Mouse (Mus musculus) hindbrain, embryonic 14.5 days (tissue): ENCODE data around the gene Cyp17a1. TPM values are rescaled to one million over a fixed set of nuclear protein-coding genes. Genes with fewer than 3 reads are reported as not detected.

ENCODE experiments used
- ATAC-seq: fragments of 200-750 bp; cut with Nextera tagmentation; 2 replicates; pipeline ENCODE4 v1.8.0; 2017; ENCODE audit warnings: moderate number of reproducible peaks, mild to moderate bottlenecking, moderate TSS enrichment, moderate library complexity; ENCODE audit not compliant: low FRiP score
- DNase-seq: peaks from one replicate; pipeline ENCODE4 v3.0.0-alpha.2; 2015; ENCODE audit warnings: low spot score
- H3K27ac ChIP-seq: fragments of 300-500 bp; sonication (generic); 2 replicates; pipeline ENCODE4 v1.5.1; 2014; ENCODE audit warnings: mild to moderate bottlenecking, moderate library complexity
- H3K27me3 ChIP-seq: fragments of 300-500 bp; sonication (generic); 2 replicates; pipeline ENCODE4 v1.6.1; 2014; ENCODE audit warnings: mild to moderate bottlenecking, low read length, mixed read lengths; ENCODE audit not compliant: control insufficient read depth, insufficient read depth
- H3K36me3 ChIP-seq: fragments of 300-500 bp; sonication (generic); replicated peaks from 2 replicates; pipeline ENCODE4 v1.6.1; 2014; ENCODE audit not compliant: control insufficient read depth, insufficient read depth
- H3K4me1 ChIP-seq: fragments of 300-500 bp; sonication (generic); replicated peaks from 2 replicates; pipeline ENCODE4 v1.6.1; 2014; ENCODE audit warnings: antibody characterized with exemption, low read length, mixed read lengths; ENCODE audit not compliant: control insufficient read depth, insufficient read depth
- H3K4me2 ChIP-seq: fragments of 300-500 bp; sonication (generic); replicated peaks from 2 replicates; pipeline ENCODE4 v1.6.1; 2014; ENCODE audit warnings: mild to moderate bottlenecking, moderate library complexity
- H3K4me3 ChIP-seq: fragments of 300-500 bp; sonication (generic); replicated peaks from 2 replicates; pipeline ENCODE4 v1.5.1; 2014; ENCODE audit warnings: mild to moderate bottlenecking, low read length
- H3K9ac ChIP-seq: fragments of 300-500 bp; sonication (generic); 2 replicates; pipeline ENCODE4 v1.6.1; 2014
- H3K9me3 ChIP-seq: fragments of 300-500 bp; sonication (generic); 2 replicates; pipeline ENCODE4 v1.6.1; 2016; ENCODE audit warnings: low read length; ENCODE audit not compliant: control insufficient read depth
- WGBS: fragments of 180-500 bp; shearing (Covaris S2); extraction: QIAGEN DNeasy Blood & Tissue Kit; methylation state at CpG from one replicate; pipeline ENCODE4 v1.1.7; 2014; 5-methylcytosine and 5-hydroxymethylcytosine counted together
- polyA plus RNA-seq: library from polyadenylated mRNA; unstranded; fragments of >200 nt; fragmentation: Nextera tagmentation; extraction: Ambion mirVana; gene quantifications from 2 replicates; pipeline ENCODE4 v1.2.1, GENCODE M21; 2014

The Cyp17a1 gene
- polyA plus RNA-seq, 1 experiment from 2014 or later = not detected

- WGBS = 92% methylated on average over 9 of the region's 9 CpGs
- ATAC-seq (no peak), DNase-seq (no peak)
- H3K27ac ChIP-seq = no peak overlapping the region
- H3K9ac ChIP-seq = no peak overlapping the region
- H3K4me1 ChIP-seq = no peaks in the 10 kb centered on the region
- no peak overlapping the region for H3K4me3 ChIP-seq
- no peaks in the 10 kb centered on the region for H3K27me3 ChIP-seq
- H3K4me2 ChIP-seq = no peak overlapping the region
- peaks cover 18% of the 10 kb centered on the region for H3K36me3 ChIP-seq
- H3K9me3 ChIP-seq = no peaks in the 10 kb centered on the region
Observed at GRCm38 (mm10) chr19:46701156-46701555, 28.2 kb upstream of the Cyp17a1 start.

GRCm38 (mm10) chr19:46699011-46699481, 26.1 kb upstream of the Cyp17a1 start:
- Histone ChIP-seq H3K9ac (no peak overlapping the region), H3K36me3 (peaks cover 18% of the 10 kb centered on the region), H3K4me1 (no peaks in the 10 kb centered on the region), H3K4me2 (no peak overlapping the region), H3K27ac (no peak overlapping the region), H3K27me3 (no peaks in the 10 kb centered on the region), H3K4me3 (no peak overlapping the region), H3K9me3 (no peaks in the 10 kb centered on the region)
- 76% methylated on average over 10 of the region's 10 CpGs for WGBS
- DNase-seq (no peak), ATAC-seq (no peak)

DNA sequence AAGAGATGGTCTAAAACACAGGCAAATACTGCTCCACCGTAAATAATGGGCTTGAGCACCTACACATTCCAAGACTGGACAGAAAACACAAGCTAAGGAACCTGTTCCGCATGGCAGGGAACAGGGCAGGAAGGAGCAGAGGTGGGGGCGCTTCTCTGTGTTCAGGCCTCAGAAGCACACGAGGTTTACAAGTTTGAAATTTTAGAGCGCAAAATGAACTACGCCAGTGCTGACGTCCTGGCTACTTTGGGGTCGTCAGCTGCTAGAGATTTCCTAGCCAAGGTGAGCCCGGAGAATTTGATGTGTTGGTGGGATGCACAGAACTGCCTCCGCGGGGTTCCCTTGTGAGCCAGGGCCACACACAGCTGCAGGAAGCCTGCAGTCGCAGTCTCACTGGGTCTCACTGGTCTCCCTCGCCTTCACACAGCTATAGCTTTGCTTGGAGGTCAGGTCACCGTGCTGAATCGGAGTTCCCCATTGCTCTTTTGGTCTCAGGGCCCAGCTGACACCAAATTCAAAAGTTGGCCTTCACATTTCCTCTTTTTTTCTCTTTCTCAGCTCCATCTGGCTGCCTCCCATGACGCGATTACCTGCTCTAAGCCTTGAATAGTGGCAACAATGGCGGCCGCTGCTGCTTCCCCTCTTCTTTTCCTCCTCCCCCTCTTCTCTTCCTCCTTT, 25.0 kb upstream of the Cyp17a1 start:
- Histone ChIP-seq H3K27me3 (no peaks in the 10 kb centered on the region), H3K4me2 (no peak overlapping the region), H3K4me1 (no peaks in the 10 kb centered on the region), H3K9ac (no peak overlapping the region), H3K36me3 (peaks cover 18% of the 10 kb centered on the region), H3K27ac (no peak overlapping the region), H3K4me3 (no peak overlapping the region), H3K9me3 (no peaks in the 10 kb centered on the region)
- DNase-seq (no peak), ATAC-seq (no peak)
- 57% methylated on average over 19 of the region's 19 CpGs for WGBS

GRCm38 (mm10) chr19:46696943-46697342, 24.0 kb upstream of the Cyp17a1 start:
- no peak overlapping the region for H3K27ac ChIP-seq
- H3K4me3 ChIP-seq = no peak overlapping the region
- H3K9ac ChIP-seq = no peak overlapping the region
- no peaks in the 10 kb centered on the region for H3K9me3 ChIP-seq
- H3K4me2 ChIP-seq = no peak overlapping the region
- 88% methylated on average over 7 of the region's 7 CpGs for WGBS
- DNase-seq = no peak
- H3K36me3 ChIP-seq = peaks cover 15% of the 10 kb centered on the region
- H3K27me3 ChIP-seq = no peaks in the 10 kb centered on the region
- no peaks in the 10 kb centered on the region for H3K4me1 ChIP-seq
- no peak for ATAC-seq

DNA sequence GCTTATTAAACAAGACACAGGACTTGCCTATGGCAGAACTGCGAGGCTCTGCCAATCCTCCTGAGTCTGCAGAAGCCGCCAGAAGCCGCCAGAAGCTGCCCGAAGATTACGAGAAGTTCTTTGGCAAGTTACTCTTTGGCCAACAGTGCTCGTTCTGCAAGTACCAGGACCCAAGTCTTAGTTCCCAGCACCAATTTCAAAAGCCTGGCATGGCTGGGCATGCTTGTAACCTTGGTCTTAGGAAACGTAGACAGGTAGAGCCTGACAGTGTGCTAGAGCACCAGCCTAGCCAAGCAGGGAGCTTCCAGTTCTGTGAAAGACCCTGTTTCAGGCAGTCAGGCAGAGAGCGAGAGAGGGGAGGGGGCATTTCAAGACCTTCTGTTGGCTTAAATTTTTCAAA, 23.5 kb upstream of the Cyp17a1 start:
- no peak for ATAC-seq
- Histone ChIP-seq H3K36me3 (peaks cover 14% of the 10 kb centered on the region), H3K4me1 (no peaks in the 10 kb centered on the region), H3K27me3 (no peaks in the 10 kb centered on the region), H3K9ac (no peak overlapping the region), H3K4me2 (no peak overlapping the region), H3K9me3 (no peaks in the 10 kb centered on the region), H3K4me3 (no peak overlapping the region), H3K27ac (no peak overlapping the region)
- DNase-seq = no peak
- 95% methylated on average over 8 of the region's 8 CpGs for WGBS

GRCm38 (mm10) chr19:46693146-46693545, 20.2 kb upstream of the Cyp17a1 start:
- H3K36me3 ChIP-seq = no peaks in the 10 kb centered on the region
- H3K4me3 ChIP-seq = no peak overlapping the region
- no peak overlapping the region for H3K9ac ChIP-seq
- WGBS = 87% methylated on average over 4 of the region's 4 CpGs
- H3K4me1 ChIP-seq = peaks cover 10% of the 10 kb centered on the region
- H3K27ac ChIP-seq = no peak overlapping the region
- H3K9me3 ChIP-seq = no peaks in the 10 kb centered on the region
- H3K27me3 ChIP-seq = no peaks in the 10 kb centered on the region
- ATAC-seq (no peak), DNase-seq (no peak)
- H3K4me2 ChIP-seq = no peak overlapping the region

- H3K4me2 ChIP-seq = peak overlapping the region; percentile 52
- no peak overlapping the region for H3K9ac ChIP-seq
- ATAC-seq = no peak
- 89% methylated on average over 2 of the region's 2 CpGs for WGBS
- H3K9me3 ChIP-seq = no peaks in the 10 kb centered on the region
- peaks cover 10% of the 10 kb centered on the region for H3K4me1 ChIP-seq
- no peak for DNase-seq
- no peak overlapping the region for H3K4me3 ChIP-seq
- H3K27me3 ChIP-seq = no peaks in the 10 kb centered on the region
- peak overlapping the region; percentile 84; the same call in 1 of the 2 replicates for H3K27ac ChIP-seq
- H3K36me3 ChIP-seq = no peaks in the 10 kb centered on the region
Observed at GRCm38 (mm10) chr19:46691078-46691477, 18.1 kb upstream of the Cyp17a1 start.

GRCm38 (mm10) chr19:46690387-46690786, 17.4 kb upstream of the Cyp17a1 start:
- peak overlapping the region; percentile 84 for H3K27ac ChIP-seq
- no peaks in the 10 kb centered on the region for H3K27me3 ChIP-seq
- no peaks in the 10 kb centered on the region for H3K36me3 ChIP-seq
- H3K4me1 ChIP-seq = peaks cover 10% of the 10 kb centered on the region
- DNase-seq (peak; percentile 40), ATAC-seq (peak; percentile 43; the same call in 1 of the 2 replicates)
- peak overlapping the region; percentile 81 for H3K9ac ChIP-seq
- H3K4me3 ChIP-seq = peak overlapping the region; percentile 57
- WGBS = 68% methylated on average over 11 of the region's 11 CpGs
- peak overlapping the region; percentile 52 for H3K4me2 ChIP-seq
- H3K9me3 ChIP-seq = no peaks in the 10 kb centered on the region

DNA sequence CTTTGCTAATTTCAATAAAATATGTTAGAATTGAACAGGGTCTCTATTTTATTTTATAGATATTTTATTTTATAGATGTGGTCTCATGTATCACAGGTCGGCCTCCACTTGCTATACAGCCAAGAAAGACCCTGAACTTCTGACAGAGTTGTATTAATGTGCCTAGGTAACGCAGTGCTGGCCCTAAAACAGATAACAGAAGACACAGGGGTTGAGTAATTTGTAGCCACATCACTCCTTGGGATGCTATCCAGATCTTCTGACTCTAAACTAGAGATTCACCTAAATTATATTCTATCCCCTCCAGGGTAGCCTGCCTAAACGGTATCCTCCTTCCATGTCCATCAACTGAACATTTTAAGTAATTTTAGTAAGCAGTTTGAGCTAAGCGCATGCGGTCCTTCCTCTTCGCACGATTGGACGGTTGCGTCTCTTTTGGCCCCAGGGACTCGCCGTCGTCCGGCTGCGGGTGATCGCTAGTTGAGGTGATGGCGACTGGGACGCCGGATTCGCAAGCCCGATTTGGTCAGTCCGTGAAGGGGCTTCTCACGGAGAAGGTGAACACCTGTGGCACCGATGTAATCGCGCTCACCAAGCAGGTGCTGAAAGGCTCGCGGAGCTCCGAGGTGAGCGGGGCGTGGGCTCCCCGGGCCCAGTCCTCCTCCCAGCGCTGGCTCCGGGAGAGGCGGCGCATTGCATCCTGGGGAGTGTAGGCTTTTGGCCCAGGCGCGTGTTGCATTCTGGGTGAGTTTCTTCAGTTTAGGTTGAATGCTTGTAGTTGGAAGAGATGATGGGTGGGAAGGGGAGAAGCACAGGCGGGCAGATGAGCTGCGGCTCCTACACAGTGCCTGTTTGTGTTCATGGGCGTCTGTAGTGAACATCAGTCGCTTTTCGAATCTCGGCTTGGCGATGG, 16.7 kb upstream of the Cyp17a1 start, which contains the start of gene Borcs7:
Gene Borcs7 (plus strand): TSS at position 447 of the 913 bp plus-strand sequence.
- H3K9ac ChIP-seq = peak within 1 kb of the TSS; percentile 81
- 3% methylated on average over 44 of the region's 44 CpGs for WGBS
- peaks cover 10% of the 10 kb centered on the region for H3K4me1 ChIP-seq
- peak within 1 kb of the TSS; percentile 57 for H3K4me3 ChIP-seq
- H3K36me3 ChIP-seq = no peaks in the 10 kb centered on the region
- DNase-seq = peak; percentile 86
- peak; percentile 94 for ATAC-seq
- no peaks in the 10 kb centered on the region for H3K9me3 ChIP-seq
- H3K27me3 ChIP-seq = no peaks in the 10 kb centered on the region
- H3K27ac ChIP-seq = peak within 1 kb of the TSS; percentile 84
- H3K4me2 ChIP-seq = peak within 1 kb of the TSS; percentile 52
